Mouse (Mus musculus) heart, adult 2 months (tissue): ENCODE data around the gene Fbxl14.
A peak's percentile ranks its signal among the peaks of the same experiment; 100 is the strongest.

Experiments
- CTCF ChIP-seq: fragments of 200-600 bp; IDR thresholded peaks from 2 replicates; pipeline ENCODE4 v1.8.1; 2022; ENCODE audit warnings: antibody characterized with exemption, mild to moderate bottlenecking, moderate library complexity
- EP300 ChIP-seq: fragments of 200-500 bp; IDR thresholded peaks from 2 replicates; pipeline ENCODE4 v1.6.1; 2011; ENCODE audit warnings: low read depth, low read length, control low read depth; ENCODE audit not compliant: insufficient read depth
- POLR2A ChIP-seq: fragments of 200-500 bp; IDR thresholded peaks from 2 replicates; pipeline ENCODE4 v1.6.1; 2011; ENCODE audit warnings: mild to moderate bottlenecking, low read depth, low read length, control low read depth; ENCODE audit not compliant: insufficient read depth

DNA sequence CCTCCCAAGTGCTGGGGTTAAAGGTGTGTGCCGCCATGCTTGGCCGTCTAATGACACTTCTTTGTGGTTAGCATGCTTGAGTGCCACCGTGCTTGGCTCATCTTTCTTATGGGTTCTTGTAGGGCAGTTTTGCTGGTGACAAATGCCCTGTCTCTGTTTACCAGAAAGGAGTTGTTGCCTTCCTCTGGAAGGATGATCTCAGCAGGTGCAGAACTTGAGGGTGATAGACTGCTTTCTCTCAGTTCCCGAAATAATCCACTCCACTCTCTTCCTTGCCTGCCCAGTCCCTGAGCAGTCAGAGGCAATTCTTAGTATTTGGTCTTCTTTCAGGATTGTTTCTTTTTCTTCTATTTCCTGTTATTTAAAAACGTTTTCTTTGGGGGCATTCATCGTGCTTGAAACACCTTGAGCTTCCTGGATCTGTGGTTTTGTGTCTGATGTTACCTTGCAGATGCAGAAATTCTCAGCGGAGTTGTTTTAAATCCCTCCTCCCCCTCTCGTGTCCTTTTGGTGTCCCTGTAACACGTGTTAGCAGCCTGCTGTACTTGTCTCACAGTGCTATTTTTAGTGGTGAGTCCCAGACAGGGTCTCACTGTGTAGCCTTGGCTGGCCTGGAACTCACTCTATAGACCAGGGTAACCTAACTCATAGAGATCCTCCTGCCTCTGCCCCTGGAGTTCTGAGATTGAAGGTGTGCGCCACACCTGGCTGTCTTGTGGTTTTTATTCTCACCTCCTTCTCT lies 29.3 kb downstream of the Fbxl14 start:
- TF ChIP-seq EP300 = 0 out of 2 replicates have a peak, but pooled peaks have one; percentile 12
- no peak for TF ChIP-seq CTCF
- no peak for TF ChIP-seq POLR2A
